Mouse (Mus musculus) heart, adult 18-20 months (tissue): ENCODE data around the gene Btbd6. TPM values are rescaled to one million over a fixed set of nuclear protein-coding genes. Genes with fewer than 3 reads are reported as not detected.

Source experiments
- DNase-seq, 2 experiments: peaks; one replicate each; pipeline ENCODE4 v3.0.0; 2021 to 2022; ENCODE audit warnings: mixed read lengths in 1 of 2
- long read RNA-seq, 2 experiments: library from polyadenylated mRNA; stranded (forward); transcript quantifications; one replicate each; pipeline ENCODE4 v2.0.0; 2021
- total RNA-seq, 2 experiments: library from RNA; stranded (reverse); gene quantifications; 2 replicates each; pipeline ENCODE4 v1.2.3; 2021

The Btbd6 gene
- total RNA-seq, result 10 to 100 TPM; 24.3 to 27.6 TPM
- long read RNA-seq, experiment 1, transcript Btbd6-204 (4 exons, 2,085 nt), result major isoform, 9 of 21 reads
- long read RNA-seq, experiment 1, partial matches to known transcripts, result 1 of 21 reads
- long read RNA-seq, experiment 1, other reads (novel, unspliced or antisense), result 6 of 21 reads
- long read RNA-seq, experiment 2, partial matches to known transcripts, result 1 of 11 reads
- long read RNA-seq, experiment 2, other reads (novel, unspliced or antisense), result 1 of 11 reads

DNA sequence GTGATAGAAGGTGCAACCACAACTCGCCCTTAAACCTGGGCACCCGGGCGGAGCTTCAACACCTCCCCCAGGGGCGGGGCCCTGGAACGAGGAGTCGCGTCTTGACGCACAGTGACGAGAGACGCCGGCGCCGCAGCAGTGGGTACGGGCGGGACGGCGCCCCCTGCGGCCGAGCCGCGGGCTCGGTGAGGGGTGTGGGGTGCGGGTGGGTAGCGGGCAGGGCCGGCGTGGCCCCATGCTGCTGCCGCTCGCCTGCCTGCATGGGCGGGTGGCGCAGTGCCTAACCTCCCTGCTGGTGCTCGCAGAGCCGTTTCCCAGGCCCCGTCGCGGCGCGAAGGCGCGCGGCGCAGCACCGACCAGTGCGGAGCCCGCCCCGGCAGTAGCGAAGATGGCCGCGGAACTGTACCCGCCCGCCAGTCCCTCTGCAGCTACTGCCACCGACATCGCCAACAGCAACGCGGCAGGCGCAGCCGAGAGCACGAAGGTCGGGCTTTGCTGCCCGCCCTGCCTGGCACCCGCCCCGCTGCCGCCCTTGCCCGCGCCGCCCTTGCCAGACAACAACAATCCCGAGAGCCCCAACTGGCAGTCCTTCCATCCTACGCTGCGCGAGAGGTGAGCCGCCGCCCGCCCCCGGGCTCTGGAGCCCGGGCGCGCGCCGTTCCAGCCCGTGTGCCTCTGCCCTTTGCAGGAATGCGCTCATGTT is at the start of gene Btbd6:
TSS of gene Btbd6 (plus strand) at position 112 of the 703 bp plus-strand sequence.
- DNase-seq, result peak; percentile 90 to 92

- no peak for DNase-seq
Observed at GRCm38 (mm10) chr12:112927265-112927664, 49.0 kb upstream of the Btbd6 start.

DNA sequence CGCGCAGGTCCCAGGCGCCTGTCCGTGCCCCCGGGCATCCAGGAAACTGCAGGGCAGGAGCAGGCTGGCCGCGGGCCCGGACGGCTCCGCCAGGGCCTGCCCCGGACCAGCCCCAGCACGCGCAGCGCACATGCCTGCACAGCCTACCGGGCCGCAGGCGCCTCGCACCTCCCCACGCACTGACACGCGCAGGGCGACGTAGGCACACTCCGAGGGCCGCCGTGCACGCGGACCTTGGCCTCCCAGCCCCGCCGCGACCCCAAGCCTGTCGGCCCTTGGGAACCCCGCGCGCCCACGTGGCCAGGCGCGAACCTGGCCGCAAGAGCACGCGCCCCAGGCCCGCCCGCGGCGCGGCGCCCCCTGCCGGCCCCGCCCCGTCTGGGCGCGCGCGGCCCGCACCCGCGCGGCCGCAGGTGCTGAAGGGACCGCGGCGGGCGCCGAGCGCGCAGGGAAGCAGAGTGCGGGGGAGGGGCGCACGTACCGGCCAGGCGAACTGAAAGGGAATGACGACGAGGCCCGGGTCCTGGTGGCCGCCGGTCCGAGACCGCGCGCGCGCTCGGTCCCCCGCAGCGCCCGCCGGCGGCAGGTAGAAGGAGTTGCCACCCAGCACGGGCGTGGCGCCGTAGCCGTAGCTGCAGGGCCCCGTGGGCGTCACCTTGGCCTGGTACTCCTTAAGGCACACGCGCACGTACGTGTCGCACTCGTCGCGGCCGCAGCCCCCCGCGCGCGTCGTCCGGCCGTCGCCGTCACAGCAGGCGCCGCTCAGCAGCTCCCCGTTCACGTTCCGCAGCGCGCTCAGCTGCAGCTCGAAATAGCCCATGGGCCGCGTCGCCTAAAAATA is 47.7 kb upstream of the Btbd6 start:
- no peak for DNase-seq

GRCm38 (mm10) chr12:112929562-112930352 is 46.5 kb upstream of the Btbd6 start, which contains the start of gene Jag2:
Gene Jag2 (minus strand): TSS chr12:112929776.
- DNase-seq, result peak; percentile 66 to 82

DNA sequence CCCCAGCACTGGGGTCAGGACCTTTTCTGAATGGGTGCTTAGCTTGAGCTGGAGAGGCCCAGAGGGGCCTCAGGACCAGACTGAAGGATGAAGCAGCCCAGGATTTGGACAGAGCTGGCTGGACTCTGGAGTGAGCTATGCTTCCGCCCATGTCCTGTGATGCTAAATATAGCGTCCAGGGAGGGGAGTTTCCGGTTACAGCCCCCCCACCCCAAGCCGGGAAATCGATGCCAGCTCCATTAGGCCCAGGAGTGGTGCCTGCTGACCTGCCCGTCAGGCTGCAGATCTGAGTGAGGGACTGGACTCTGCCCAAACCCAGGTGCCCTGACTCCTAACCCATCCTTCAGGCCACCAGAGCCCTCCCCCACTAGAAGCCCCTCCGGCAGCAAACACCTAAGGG is 43.6 kb upstream of the Btbd6 start:
- DNase-seq, result no peak

GRCm38 (mm10) chr12:112937906-112938305 is 38.4 kb upstream of the Btbd6 start:
- DNase-seq, result no peak

- no peak for DNase-seq
Observed at GRCm38 (mm10) chr12:112938366-112938765, 37.9 kb upstream of the Btbd6 start.

DNA sequence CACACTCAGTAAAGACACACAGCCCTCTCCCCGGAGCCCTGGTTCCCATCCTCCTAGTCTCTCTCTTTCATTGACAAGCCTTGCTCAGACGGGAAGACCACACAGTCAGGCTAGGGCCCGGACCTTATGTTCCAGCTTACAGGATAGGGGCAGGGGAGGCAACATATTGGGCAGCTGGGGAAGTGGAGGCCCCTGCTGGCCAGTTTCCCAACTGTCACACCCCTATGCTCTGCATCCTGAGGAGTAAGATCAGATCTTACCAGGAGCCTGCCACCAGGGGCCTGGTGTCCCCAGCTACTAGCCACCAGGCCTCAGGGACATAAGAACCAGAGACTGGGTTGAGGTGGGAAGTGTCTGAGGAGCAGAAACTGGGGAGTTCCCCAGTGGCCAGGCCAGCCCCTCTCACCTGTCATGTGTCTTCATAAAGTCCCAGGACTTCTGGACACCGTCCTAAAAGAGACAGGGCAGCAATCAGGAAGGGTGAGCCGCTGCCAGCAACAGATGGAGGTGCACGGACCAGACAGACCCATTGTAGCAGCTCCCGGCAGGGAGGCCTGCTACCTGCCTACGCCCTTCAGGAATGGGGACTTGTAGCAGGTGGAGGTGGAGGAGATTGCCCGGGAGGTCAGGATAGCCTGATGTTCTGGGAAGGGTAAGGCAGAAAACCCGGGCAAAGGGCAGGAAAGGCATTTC is 37.3 kb upstream of the Btbd6 start:
- no peak for DNase-seq

DNA sequence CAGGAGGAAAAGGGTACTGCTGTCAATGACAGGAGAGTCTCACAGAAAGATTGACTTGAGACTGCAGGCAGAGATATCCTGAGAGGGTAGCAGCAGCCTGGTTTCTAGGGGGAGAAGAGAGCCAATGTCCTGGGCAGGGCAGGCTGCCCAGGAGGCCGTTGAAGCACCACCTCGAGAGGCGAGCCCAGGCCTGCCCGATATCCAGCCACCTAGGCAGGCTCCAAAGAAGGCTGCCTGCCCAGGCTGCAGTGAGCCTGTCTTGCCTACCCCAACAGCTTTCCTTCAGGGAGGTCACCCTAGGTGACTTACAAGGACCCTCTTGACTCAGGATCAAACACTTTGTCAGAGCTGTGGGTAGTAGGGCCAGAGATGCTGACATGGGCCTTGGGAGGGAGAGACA is 36.0 kb upstream of the Btbd6 start:
- DNase-seq, result no peak

DNA sequence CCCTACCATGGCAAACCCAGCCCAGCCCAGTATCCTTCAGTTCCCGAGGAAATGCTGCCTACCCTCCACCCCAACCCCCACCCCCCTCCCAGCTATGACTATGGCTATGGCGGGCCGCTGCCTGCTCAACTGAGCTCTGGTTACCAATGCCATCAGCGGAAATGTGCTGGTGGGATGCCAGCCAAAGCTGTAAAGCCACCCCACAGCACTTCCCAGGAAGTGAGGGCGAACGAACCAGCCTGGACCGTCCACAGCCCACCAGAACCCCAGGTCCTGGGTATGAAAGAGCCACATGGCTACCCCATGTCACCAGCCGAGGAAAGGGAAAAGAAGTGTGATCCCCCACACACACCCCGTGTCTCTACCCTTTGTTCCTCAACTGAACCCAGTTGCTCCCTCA is 35.6 kb upstream of the Btbd6 start:
- DNase-seq, result no peak

DNA sequence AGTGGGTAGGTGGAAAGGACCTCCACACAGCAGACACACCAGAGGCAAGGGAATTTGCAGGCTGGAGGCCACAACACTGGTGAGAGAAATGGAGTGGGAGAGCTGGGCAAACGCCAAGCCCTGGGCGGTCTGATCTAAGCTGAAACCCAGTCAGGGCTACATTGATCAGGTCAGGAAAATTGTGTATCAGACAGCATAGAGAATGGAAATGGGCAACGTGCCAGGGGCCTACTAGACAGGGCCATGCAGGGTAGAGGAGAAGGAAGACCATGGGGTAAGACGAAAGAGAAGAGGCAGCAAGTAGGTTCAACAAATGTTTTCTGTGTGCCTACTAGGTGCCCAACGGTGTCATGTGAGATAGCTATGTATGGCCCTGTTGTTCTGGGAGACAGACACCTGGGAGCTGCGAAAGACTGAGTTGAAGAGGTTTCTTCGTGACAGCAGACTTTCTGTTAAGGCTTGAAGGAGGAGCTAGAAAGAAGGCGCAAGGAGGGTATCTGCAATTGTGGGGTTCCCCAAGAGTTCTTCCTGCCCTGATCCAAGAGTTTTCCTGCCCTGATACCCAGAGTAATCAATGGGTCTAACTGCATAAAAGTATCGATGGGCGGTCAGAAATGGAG is 35.0 kb upstream of the Btbd6 start:
- peak in 1 of 2 experiments; percentile 44 for DNase-seq

DNA sequence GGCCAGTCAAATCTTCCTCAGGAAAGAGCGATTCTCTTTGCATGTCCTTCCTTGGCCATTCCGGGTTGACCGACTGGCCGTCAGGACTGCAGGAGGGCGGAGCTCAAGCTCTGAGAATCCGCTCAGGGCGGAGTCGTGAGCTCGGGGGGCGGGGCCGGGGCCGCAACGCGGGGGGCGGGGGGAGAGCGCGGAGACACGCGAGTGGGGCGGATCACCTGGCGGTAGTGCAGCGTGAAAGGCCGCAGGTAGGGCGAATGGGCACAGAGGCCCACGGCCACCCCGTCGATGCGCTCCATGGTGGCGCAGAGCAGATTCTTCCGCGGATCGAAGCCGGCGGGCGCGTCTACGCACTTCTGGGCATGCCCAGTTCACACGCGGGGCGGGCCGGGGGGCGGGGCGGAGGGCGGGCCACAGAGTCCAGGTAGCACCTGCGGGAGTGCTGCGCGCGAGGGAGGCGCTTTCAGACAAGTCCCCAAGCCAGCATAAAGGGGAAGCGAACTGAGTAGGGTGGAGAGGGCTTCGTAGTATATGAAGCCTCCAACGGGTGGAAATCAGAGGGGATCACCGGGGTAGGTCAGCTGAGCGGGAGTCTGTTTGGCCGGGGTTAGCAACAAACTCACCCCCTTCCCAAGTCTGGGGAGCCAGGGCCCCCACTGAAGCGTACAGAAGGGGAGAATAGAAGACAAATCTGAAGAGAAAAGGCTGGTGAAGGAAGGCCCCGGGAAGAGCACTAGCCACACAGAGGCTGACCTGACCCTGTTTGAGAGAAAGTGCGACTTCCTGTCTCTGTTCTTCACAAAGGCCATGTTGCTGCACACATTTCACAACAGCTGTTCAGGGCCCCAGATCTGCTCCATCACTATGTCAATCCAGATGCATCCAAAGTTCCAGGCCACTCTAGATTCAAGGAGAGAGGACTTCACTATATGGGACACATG is 34.2 kb upstream of the Btbd6 start, which contains the start of gene Nudt14:
TSS of gene Nudt14 (minus strand) at position 349 of the 938 bp plus-strand sequence.
- peak; percentile 86 to 88 for DNase-seq

DNA sequence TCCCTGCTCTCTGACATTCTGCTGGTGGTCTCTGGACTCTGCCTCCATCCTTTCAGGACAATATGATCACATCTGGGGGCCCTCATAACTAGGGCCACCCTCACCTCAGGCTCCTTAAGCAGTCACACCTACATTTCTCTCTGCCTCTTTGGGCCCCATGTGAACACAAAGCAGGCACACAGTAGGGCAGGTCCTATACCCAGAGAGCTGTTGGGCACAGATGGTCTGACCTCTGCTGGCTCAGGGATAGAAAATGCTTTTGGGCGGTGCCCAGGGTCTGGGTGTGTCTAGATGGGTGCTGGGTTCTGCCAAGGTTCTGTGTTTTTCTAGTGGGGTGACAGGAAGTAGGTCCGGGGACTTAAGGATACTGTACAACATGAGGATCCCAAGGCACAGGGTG is 32.6 kb upstream of the Btbd6 start:
- DNase-seq, result no peak

- no peak for DNase-seq
Observed at GRCm38 (mm10) chr12:112947307-112947706, 29.0 kb upstream of the Btbd6 start.

DNA sequence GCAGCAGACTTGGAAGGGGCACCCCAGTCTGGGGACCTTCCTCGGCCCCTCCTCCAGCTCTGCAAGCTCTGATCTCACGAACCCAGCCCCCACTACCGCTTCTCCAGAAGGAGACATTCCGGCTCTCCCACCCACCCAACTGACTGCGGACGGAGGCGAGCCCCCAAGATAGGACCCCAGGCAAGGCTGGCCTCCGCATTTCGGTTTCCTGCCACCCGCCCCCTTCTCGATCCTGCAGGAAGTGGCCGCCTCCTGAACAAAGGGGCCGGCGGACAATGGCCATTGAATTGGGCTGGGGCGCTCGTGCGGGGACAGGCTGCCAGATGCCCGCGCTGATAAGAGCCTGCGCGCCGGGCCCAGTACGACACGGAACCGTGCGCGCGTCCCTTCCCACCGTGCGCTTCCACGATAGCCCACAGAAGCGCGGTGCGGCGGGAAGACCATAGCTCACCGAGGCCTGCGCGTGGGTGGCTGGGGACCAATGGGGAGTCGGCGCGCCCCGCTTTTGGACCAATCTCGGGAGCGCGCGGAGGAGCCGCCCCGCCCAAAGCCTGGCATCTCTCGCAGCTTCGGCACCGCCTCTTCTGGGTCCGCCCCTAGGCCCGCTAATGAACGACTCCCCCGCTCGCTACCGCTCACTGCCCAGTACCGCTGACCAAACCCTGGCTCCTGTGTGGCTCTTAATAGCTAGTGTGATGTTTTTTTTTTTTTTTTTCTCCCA is 26.1 kb upstream of the Btbd6 start:
- DNase-seq, result peak; percentile 87 to 91

GRCm38 (mm10) chr12:112950761-112951129 is 25.5 kb upstream of the Btbd6 start:
- no peak for DNase-seq

GRCm38 (mm10) chr12:112951150-112951842 is 25.0 kb upstream of the Btbd6 start:
- DNase-seq, result no peak

GRCm38 (mm10) chr12:112952433-112952832 is 23.8 kb upstream of the Btbd6 start:
- DNase-seq, result peak; percentile 73 to 84
